Mouse (Mus musculus) thymus, adult 2 months (tissue): Measurements from ENCODE around the gene Shisa5. TPM values are rescaled to one million over a fixed set of nuclear protein-coding genes. Genes with fewer than 3 reads are reported as not detected.

Source experiments
- DNase-seq: peaks from one replicate; pipeline ENCODE4 v3.0.0; 2021
- H3K27ac ChIP-seq: fragments of 200-500 bp; 2 replicates; pipeline ENCODE4 v1.5.1; 2012; ENCODE audit warnings: low read length, control low read depth; ENCODE audit not compliant: control insufficient read depth, insufficient read depth
- H3K27me3 ChIP-seq: fragments of 200-500 bp; 2 replicates; pipeline ENCODE4 v1.6.1; 2012; ENCODE audit warnings: mild to moderate bottlenecking, low read length, moderate library complexity, mixed read lengths; ENCODE audit not compliant: control insufficient read depth, insufficient read depth
- H3K36me3 ChIP-seq: fragments of 200-500 bp; 2 replicates; pipeline ENCODE4 v1.6.1; 2012; ENCODE audit warnings: mild to moderate bottlenecking, low read length, moderate library complexity; ENCODE audit not compliant: control insufficient read depth, insufficient read depth
- H3K4me1 ChIP-seq: fragments of 200-500 bp; replicated peaks from 2 replicates; pipeline ENCODE4 v1.6.1; 2012; ENCODE audit warnings: low read length; ENCODE audit not compliant: control insufficient read depth, insufficient read depth
- H3K4me3 ChIP-seq: fragments of 200-500 bp; 2 replicates; pipeline ENCODE4 v1.5.1; 2012; ENCODE audit warnings: mild to moderate bottlenecking, low read length, control low read depth, moderate library complexity; ENCODE audit not compliant: control insufficient read depth, insufficient read depth
- CTCF ChIP-seq: fragments of 200-500 bp; IDR thresholded peaks from 2 replicates; pipeline ENCODE4 v1.5.1; 2012; ENCODE audit warnings: mild to moderate bottlenecking, control low read depth, low read length, moderate library complexity, borderline replicate concordance; ENCODE audit not compliant: control insufficient read depth, poor library complexity, insufficient read depth; ENCODE audit errors: extremely low read depth
- POLR2A ChIP-seq: fragments of 200-500 bp; IDR thresholded peaks from 2 replicates; pipeline ENCODE4 v1.6.1; 2012; ENCODE audit warnings: mild to moderate bottlenecking, low read length, control low read depth, moderate library complexity; ENCODE audit not compliant: control insufficient read depth, poor library complexity, insufficient read depth; ENCODE audit errors: extremely low read depth
- WGBS: fragments of 180-500 bp; shearing (Covaris S2); methylation state at CpG from one replicate; pipeline ENCODE4 v1.1.7; 2018; 5-methylcytosine and 5-hydroxymethylcytosine counted together
- polyA plus RNA-seq: library from polyadenylated mRNA; depleted of rRNA; stranded (reverse); fragments of >200 nt; gene quantifications from 2 replicates; pipeline ENCODE4 v1.2.3, GENCODE M21; 2012

The Shisa5 gene
- polyA plus RNA-seq, 1 experiment = 2,648 TPM

- no peak for DNase-seq
- WGBS = 50% methylated on average over 5 of the region's 5 CpGs
Observed at GRCm38 (mm10) chr9:109087987-109088386, 49.6 kb downstream of the Shisa5 start.

DNA sequence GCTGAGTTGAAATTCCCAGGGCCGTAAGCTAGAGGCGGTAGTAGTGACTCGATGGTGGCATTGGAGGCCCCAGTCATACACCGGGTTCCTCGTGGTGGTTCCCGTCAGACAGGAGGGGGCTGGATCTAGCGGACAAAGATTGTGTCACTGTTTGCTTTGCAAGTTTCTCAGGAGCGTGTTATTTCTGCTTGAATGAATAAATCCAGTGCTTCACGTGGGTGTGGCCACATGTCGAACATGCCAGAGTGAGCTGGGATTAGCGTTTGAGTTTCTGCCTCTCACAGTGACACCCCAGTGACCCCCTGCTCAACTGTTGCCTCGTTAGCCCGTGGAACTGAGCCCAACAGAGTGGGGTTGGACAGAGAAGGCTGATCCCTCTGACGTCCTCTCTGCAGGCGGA lies 52.1 kb downstream of the Shisa5 start:
- WGBS = 93% methylated on average over 15 of the region's 15 CpGs
- Histone ChIP-seq H3K4me3 (no peak overlapping the region), H3K27me3 (no peaks in the 10 kb centered on the region), H3K36me3 (no peaks in the 10 kb centered on the region), H3K4me1 (peaks cover 9% of the 10 kb centered on the region), H3K27ac (no peak overlapping the region)
- no peak for DNase-seq
- no peak for TF ChIP-seq POLR2A
- TF ChIP-seq CTCF = no peak

More at GRCm38 (mm10) chr9:109087987-109088386, 49.6 kb downstream of the Shisa5 start:
- no peaks in the 10 kb centered on the region for H3K36me3 ChIP-seq
- no peaks in the 10 kb centered on the region for H3K27me3 ChIP-seq
- TF ChIP-seq CTCF (no peak), POLR2A (no peak)
- peaks cover 3% of the 10 kb centered on the region for H3K4me1 ChIP-seq
- no peak overlapping the region for H3K27ac ChIP-seq
- no peak overlapping the region for H3K4me3 ChIP-seq

DNA sequence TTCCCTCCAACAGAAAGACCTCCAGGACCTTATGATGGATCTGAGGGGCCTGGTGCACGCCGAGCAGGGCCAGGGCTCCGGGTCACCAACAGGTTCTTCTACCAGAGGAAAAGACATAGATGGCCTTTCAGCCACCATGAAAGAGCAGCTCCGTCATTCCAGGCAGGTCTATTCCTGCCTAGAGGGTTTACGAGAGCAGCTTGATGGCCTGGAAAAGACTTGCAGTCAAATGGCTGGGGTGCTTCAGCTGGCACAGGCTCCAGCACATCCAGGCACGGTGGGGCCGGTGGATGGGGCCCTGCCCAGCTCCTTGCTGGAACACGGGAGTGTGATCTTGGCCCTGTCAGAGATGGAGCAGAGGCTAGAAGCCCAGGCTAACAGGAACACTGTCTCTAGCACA lies 53.4 kb downstream of the Shisa5 start:
- TF ChIP-seq POLR2A (no peak), CTCF (no peak)
- DNase-seq = no peak
- no peaks in the 10 kb centered on the region for H3K27me3 ChIP-seq
- peaks cover 17% of the 10 kb centered on the region for H3K4me1 ChIP-seq
- H3K4me3 ChIP-seq = no peak overlapping the region
- 96% methylated on average over 8 of the region's 8 CpGs for WGBS
- no peak overlapping the region for H3K27ac ChIP-seq
- no peaks in the 10 kb centered on the region for H3K36me3 ChIP-seq

- Histone ChIP-seq H3K4me3 (no peak overlapping the region), H3K4me1 (peaks cover 17% of the 10 kb centered on the region), H3K36me3 (no peaks in the 10 kb centered on the region), H3K27me3 (no peaks in the 10 kb centered on the region), H3K27ac (no peak overlapping the region)
- TF ChIP-seq CTCF (no peak), POLR2A (no peak)
- no peak for DNase-seq
- WGBS = 95% methylated on average over 6 of the region's 6 CpGs
Observed at GRCm38 (mm10) chr9:109092799-109093198, 54.4 kb downstream of the Shisa5 start.

DNA sequence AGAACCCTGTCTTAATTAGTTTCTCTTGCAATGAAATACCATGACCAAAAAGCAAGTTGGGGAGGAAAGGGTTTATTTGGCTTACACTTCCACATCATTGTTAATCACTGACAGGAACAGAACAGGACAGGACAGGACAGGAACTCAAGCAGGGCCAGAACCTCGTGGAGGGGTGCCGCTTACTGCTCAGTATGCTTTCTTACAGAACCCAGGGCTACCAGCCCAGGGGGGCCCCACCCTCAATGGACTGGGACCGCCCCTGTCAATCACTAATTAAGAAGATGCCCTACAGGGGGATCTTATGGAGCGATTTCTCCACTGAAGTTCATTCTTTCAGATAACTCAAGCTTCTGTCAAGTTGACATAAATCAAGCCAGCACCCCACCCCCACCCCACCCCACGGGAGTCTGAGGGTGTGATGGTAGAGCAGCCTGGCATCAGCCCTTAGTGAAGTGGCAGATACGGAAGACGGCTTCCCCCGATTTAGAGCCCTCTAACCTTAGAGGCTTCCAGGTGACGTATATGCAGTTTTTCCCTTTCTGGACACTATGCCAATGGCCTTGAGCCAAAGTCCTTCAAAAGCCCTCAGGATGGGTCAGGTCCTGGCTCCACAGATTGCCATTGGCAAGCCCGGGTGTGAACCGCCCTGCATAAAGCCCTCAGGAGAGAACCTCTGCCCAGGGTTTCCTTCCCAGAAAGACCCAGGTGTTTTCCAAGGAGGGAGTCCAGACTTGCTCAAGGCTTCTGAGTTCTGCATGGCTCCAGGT lies 55.6 kb downstream of the Shisa5 start:
- Histone ChIP-seq H3K4me1 (peaks cover 17% of the 10 kb centered on the region), H3K36me3 (no peaks in the 10 kb centered on the region), H3K4me3 (no peak overlapping the region), H3K27ac (no peak overlapping the region), H3K27me3 (no peaks in the 10 kb centered on the region)
- no peak for DNase-seq
- WGBS = 65% methylated on average over 11 of the region's 11 CpGs
- TF ChIP-seq POLR2A = no peak
- TF ChIP-seq CTCF = no peak

DNA sequence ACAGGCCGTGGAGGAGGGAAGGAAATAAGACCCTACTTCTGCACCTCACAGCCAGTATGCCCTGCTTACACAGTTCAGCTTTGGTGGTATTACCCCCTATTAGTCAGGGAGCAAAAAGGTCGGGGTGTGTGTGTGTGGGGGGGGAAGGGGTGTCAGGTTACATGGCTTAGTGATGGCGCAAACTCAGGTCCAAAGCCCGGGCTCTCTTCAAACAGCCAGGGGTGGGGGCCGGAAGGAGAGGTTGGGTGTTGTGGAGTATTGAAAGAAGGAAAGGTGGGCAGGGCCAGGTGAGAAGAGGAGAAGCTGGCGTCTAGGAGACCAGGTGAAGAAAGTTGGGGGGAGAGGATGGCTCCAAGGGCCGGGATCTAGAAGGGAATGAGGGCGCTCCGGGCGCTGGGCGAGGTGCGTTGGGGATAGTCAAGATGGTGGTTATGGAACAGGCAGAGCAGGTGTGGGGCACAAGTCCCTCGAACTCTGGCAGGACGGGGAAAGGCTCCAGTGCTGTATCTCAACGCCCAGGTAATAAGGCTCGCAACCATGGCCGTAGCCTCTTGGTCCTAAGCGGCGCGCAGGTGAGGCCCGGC lies 56.3 kb downstream of the Shisa5 start:
- H3K36me3 ChIP-seq = no peaks in the 10 kb centered on the region
- H3K27me3 ChIP-seq = no peaks in the 10 kb centered on the region
- WGBS = 12% methylated on average over 21 of the region's 21 CpGs
- peak overlapping the region; percentile 84 for H3K4me3 ChIP-seq
- peaks cover 17% of the 10 kb centered on the region for H3K4me1 ChIP-seq
- no peak for DNase-seq
- no peak for TF ChIP-seq CTCF
- TF ChIP-seq POLR2A = no peak
- no peak overlapping the region; the same call in 1 of the 2 replicates for H3K27ac ChIP-seq
